Mouse (Mus musculus): Measurements from ENCODE around the gene Lhx2. TPM values are rescaled to one million over a fixed set of nuclear protein-coding genes. Genes with fewer than 3 reads are reported as not detected.
A peak's percentile ranks its signal among the peaks of the same experiment; 100 is the strongest.

Gene Lhx2
- 0.36 TPM in 1 of 2 replicates, not detected in the other for polyA plus RNA-seq (2011; ENCODE audit: insufficient read depth, insufficient read length, low read depth, missing spikeins)

GRCm38 (mm10) chr2:38338990-38339909 lies at the start of gene Lhx2:
Gene Lhx2 (plus strand): TSS chr2:38339281.
- H3K4me1 ChIP-seq (ENCODE audit: control insufficient read depth, insufficient read depth, low read length) = no peaks in the 10 kb centered on the region
- TF ChIP-seq CTCF (IDR thresholded peaks at IDR 0.05; ENCODE audit: low read depth, low read length) = no peak
- no peak for TF ChIP-seq EP300 (IDR thresholded peaks at IDR 0.05; ENCODE audit: insufficient read depth, low read depth, low read length)
- no peak for TF ChIP-seq POLR2A (IDR thresholded peaks at IDR 0.05; ENCODE audit: insufficient read depth, low read length)
- peaks cover 58% of the 10 kb centered on the region for H3K27me3 ChIP-seq (ENCODE audit: control insufficient read depth, insufficient read depth, low read length, poor library complexity, severe bottlenecking)
- H3K27ac ChIP-seq (ENCODE audit: insufficient read depth, low read length) = no peak within 1 kb of the TSS
- peak within 1 kb of the TSS; percentile 60 for H3K4me3 ChIP-seq (ENCODE audit: low read depth, low read length)
- no peaks in the 10 kb centered on the region for H3K9me3 ChIP-seq (replicated peaks; ENCODE audit: control insufficient read depth, insufficient read depth, low read length, poor library complexity, severe bottlenecking)
- peak within 1 kb of the TSS; percentile 78 for H3K9ac ChIP-seq (ENCODE audit: low read depth, poor library complexity, severe bottlenecking)
- H3K36me3 ChIP-seq (ENCODE audit: control insufficient read depth, insufficient read depth, low read length, poor library complexity, severe bottlenecking) = no peaks in the 10 kb centered on the region

GRCm38 (mm10) chr2:38291526-38291925 lies 47.6 kb upstream of the Lhx2 start:
- Histone ChIP-seq H3K27me3 (ENCODE audit: control insufficient read depth, insufficient read depth, low read length, poor library complexity, severe bottlenecking) (no peaks in the 10 kb centered on the region), H3K27ac (ENCODE audit: insufficient read depth, low read length) (no peak overlapping the region), H3K4me3 (ENCODE audit: low read depth, low read length) (no peak overlapping the region), H3K36me3 (ENCODE audit: control insufficient read depth, insufficient read depth, low read length, poor library complexity, severe bottlenecking) (no peaks in the 10 kb centered on the region), H3K9ac (ENCODE audit: low read depth, poor library complexity, severe bottlenecking) (no peak overlapping the region), H3K4me1 (ENCODE audit: control insufficient read depth, insufficient read depth, low read length) (peaks cover 1% of the 10 kb centered on the region), H3K9me3 (replicated peaks; ENCODE audit: control insufficient read depth, insufficient read depth, low read length, poor library complexity, severe bottlenecking) (no peaks in the 10 kb centered on the region)
- no peak for TF ChIP-seq EP300 (IDR thresholded peaks at IDR 0.05; ENCODE audit: insufficient read depth, low read depth, low read length)
- TF ChIP-seq POLR2A (IDR thresholded peaks at IDR 0.05; ENCODE audit: insufficient read depth, low read length) = no peak
- no peak for TF ChIP-seq CTCF (IDR thresholded peaks at IDR 0.05; ENCODE audit: low read depth, low read length)

GRCm38 (mm10) chr2:38295939-38296338 lies 43.1 kb upstream of the Lhx2 start:
- H3K4me1 ChIP-seq (ENCODE audit: control insufficient read depth, insufficient read depth, low read length) = no peaks in the 10 kb centered on the region
- H3K4me3 ChIP-seq (ENCODE audit: low read depth, low read length) = no peak overlapping the region
- no peak for TF ChIP-seq EP300 (IDR thresholded peaks at IDR 0.05; ENCODE audit: insufficient read depth, low read depth, low read length)
- TF ChIP-seq CTCF (IDR thresholded peaks at IDR 0.05; ENCODE audit: low read depth, low read length) = no peak
- no peak for TF ChIP-seq POLR2A (IDR thresholded peaks at IDR 0.05; ENCODE audit: insufficient read depth, low read length)
- no peaks in the 10 kb centered on the region for H3K36me3 ChIP-seq (ENCODE audit: control insufficient read depth, insufficient read depth, low read length, poor library complexity, severe bottlenecking)
- H3K9ac ChIP-seq (ENCODE audit: low read depth, poor library complexity, severe bottlenecking) = no peak overlapping the region
- H3K9me3 ChIP-seq (replicated peaks; ENCODE audit: control insufficient read depth, insufficient read depth, low read length, poor library complexity, severe bottlenecking) = no peaks in the 10 kb centered on the region
- no peak overlapping the region for H3K27ac ChIP-seq (ENCODE audit: insufficient read depth, low read length)
- no peaks in the 10 kb centered on the region for H3K27me3 ChIP-seq (ENCODE audit: control insufficient read depth, insufficient read depth, low read length, poor library complexity, severe bottlenecking)

GRCm38 (mm10) chr2:38300941-38301340 lies 38.1 kb upstream of the Lhx2 start:
- Histone ChIP-seq H3K9ac (ENCODE audit: low read depth, poor library complexity, severe bottlenecking) (no peak overlapping the region), H3K27ac (ENCODE audit: insufficient read depth, low read length) (no peak overlapping the region)
- no peak for TF ChIP-seq POLR2A (IDR thresholded peaks at IDR 0.05; ENCODE audit: insufficient read depth, low read length)
- TF ChIP-seq EP300 (IDR thresholded peaks at IDR 0.05; ENCODE audit: insufficient read depth, low read depth, low read length) = no peak
- no peak for TF ChIP-seq CTCF (IDR thresholded peaks at IDR 0.05; ENCODE audit: low read depth, low read length)

GRCm38 (mm10) chr2:38305152-38305551 lies 33.9 kb upstream of the Lhx2 start:
- Histone ChIP-seq H3K9me3 (replicated peaks; ENCODE audit: control insufficient read depth, insufficient read depth, low read length, poor library complexity, severe bottlenecking) (no peaks in the 10 kb centered on the region), H3K4me1 (ENCODE audit: control insufficient read depth, insufficient read depth, low read length) (no peaks in the 10 kb centered on the region), H3K27me3 (ENCODE audit: control insufficient read depth, insufficient read depth, low read length, poor library complexity, severe bottlenecking) (no peaks in the 10 kb centered on the region), H3K9ac (ENCODE audit: low read depth, poor library complexity, severe bottlenecking) (no peak overlapping the region), H3K4me3 (ENCODE audit: low read depth, low read length) (no peak overlapping the region), H3K36me3 (ENCODE audit: control insufficient read depth, insufficient read depth, low read length, poor library complexity, severe bottlenecking) (no peaks in the 10 kb centered on the region), H3K27ac (ENCODE audit: insufficient read depth, low read length) (no peak overlapping the region)
- TF ChIP-seq CTCF (IDR thresholded peaks at IDR 0.05; ENCODE audit: low read depth, low read length) (no peak), POLR2A (IDR thresholded peaks at IDR 0.05; ENCODE audit: insufficient read depth, low read length) (no peak), EP300 (IDR thresholded peaks at IDR 0.05; ENCODE audit: insufficient read depth, low read depth, low read length) (no peak)

More at GRCm38 (mm10) chr2:38300941-38301340, 38.1 kb upstream of the Lhx2 start:
- Histone ChIP-seq H3K4me3 (ENCODE audit: low read depth, low read length) (no peak overlapping the region), H3K27me3 (ENCODE audit: control insufficient read depth, insufficient read depth, low read length, poor library complexity, severe bottlenecking) (no peaks in the 10 kb centered on the region), H3K9me3 (replicated peaks; ENCODE audit: control insufficient read depth, insufficient read depth, low read length, poor library complexity, severe bottlenecking) (no peaks in the 10 kb centered on the region), H3K36me3 (ENCODE audit: control insufficient read depth, insufficient read depth, low read length, poor library complexity, severe bottlenecking) (no peaks in the 10 kb centered on the region), H3K4me1 (ENCODE audit: control insufficient read depth, insufficient read depth, low read length) (no peaks in the 10 kb centered on the region)

- no peak overlapping the region for H3K27ac ChIP-seq (ENCODE audit: insufficient read depth, low read length)
Measured at GRCm38 (mm10) chr2:38312921-38313320, 26.2 kb upstream of the Lhx2 start.

More at GRCm38 (mm10) chr2:38312921-38313320, 26.2 kb upstream of the Lhx2 start:
- no peaks in the 10 kb centered on the region for H3K27me3 ChIP-seq (ENCODE audit: control insufficient read depth, insufficient read depth, low read length, poor library complexity, severe bottlenecking)
- H3K36me3 ChIP-seq (ENCODE audit: control insufficient read depth, insufficient read depth, low read length, poor library complexity, severe bottlenecking) = no peaks in the 10 kb centered on the region
- no peaks in the 10 kb centered on the region for H3K9me3 ChIP-seq (replicated peaks; ENCODE audit: control insufficient read depth, insufficient read depth, low read length, poor library complexity, severe bottlenecking)
- TF ChIP-seq EP300 (IDR thresholded peaks at IDR 0.05; ENCODE audit: insufficient read depth, low read depth, low read length) (no peak), CTCF (IDR thresholded peaks at IDR 0.05; ENCODE audit: low read depth, low read length) (no peak), POLR2A (IDR thresholded peaks at IDR 0.05; ENCODE audit: insufficient read depth, low read length) (no peak)
- H3K4me1 ChIP-seq (ENCODE audit: control insufficient read depth, insufficient read depth, low read length) = no peaks in the 10 kb centered on the region
- no peak overlapping the region for H3K4me3 ChIP-seq (ENCODE audit: low read depth, low read length)
- H3K9ac ChIP-seq (ENCODE audit: low read depth, poor library complexity, severe bottlenecking) = no peak overlapping the region
